Mouse (Mus musculus) olfactory bulb, adult 2 months (tissue): ENCODE results near the gene Gpc4. TPM values are rescaled to one million over a fixed set of nuclear protein-coding genes. Genes with fewer than 3 reads are reported as not detected.

Experiments used
- H3K27ac ChIP-seq: fragments of 200-500 bp; 2 replicates; pipeline ENCODE4 v1.5.1; 2012; ENCODE audit warnings: low read depth, low read length; ENCODE audit not compliant: insufficient read depth
- H3K4me1 ChIP-seq: fragments of 200-500 bp; 2 replicates; pipeline ENCODE4 v1.6.1; 2012; ENCODE audit warnings: low read length; ENCODE audit not compliant: control insufficient read depth, insufficient read depth
- H3K4me3 ChIP-seq: fragments of 200-500 bp; 2 replicates; pipeline ENCODE4 v1.5.1; 2012; ENCODE audit warnings: mild to moderate bottlenecking, low read depth, low read length, moderate library complexity; ENCODE audit not compliant: insufficient read depth
- CTCF ChIP-seq: fragments of 200-500 bp; IDR thresholded peaks from 2 replicates; pipeline ENCODE4 v1.5.1; 2012; ENCODE audit warnings: low read depth, mild to moderate bottlenecking, low read length, moderate library complexity; ENCODE audit not compliant: insufficient read depth
- POLR2A ChIP-seq: fragments of 200-500 bp; IDR thresholded peaks from 2 replicates; pipeline ENCODE4 v1.6.1; 2012; ENCODE audit warnings: mild to moderate bottlenecking, low read depth, low read length, moderate library complexity; ENCODE audit not compliant: insufficient read depth
- WGBS: fragments of 180-500 bp; shearing (Covaris S2); methylation state at CpG from one replicate; pipeline ENCODE4 v1.1.7; 2018; 5-methylcytosine and 5-hydroxymethylcytosine counted together
- polyA plus RNA-seq: library from polyadenylated mRNA; stranded (reverse); fragments of >200 nt; gene quantifications from 2 replicates; pipeline ENCODE4 v1.2.4, GENCODE M21; 2012; ENCODE audit warnings: low replicate concordance; ENCODE audit not compliant: missing spikeins, insufficient read depth, insufficient read length

The Gpc4 gene
- polyA plus RNA-seq, result not detected in 2 replicates

GRCm38 (mm10) chrX:52164738-52165554 is at the start of gene Gpc4:
Gene Gpc4, minus strand, starts transcription at chrX:52165252.
- TF ChIP-seq CTCF (no peak), POLR2A (no peak)
- Histone ChIP-seq H3K4me3 (peak within 1 kb of the TSS; percentile 50), H3K4me1 (peaks cover 12% of the 10 kb centered on the region), H3K27ac (no peak within 1 kb of the TSS)
- WGBS, result 15% methylated on average over 59 of the region's 76 CpGs

GRCm38 (mm10) chrX:52212846-52213245 is 47.8 kb upstream of the Gpc4 start:
- TF ChIP-seq POLR2A (no peak), CTCF (no peak)
- 72% methylated on average over 4 of the region's 4 CpGs for WGBS
- Histone ChIP-seq H3K4me1 (no peaks in the 10 kb centered on the region), H3K27ac (no peak overlapping the region), H3K4me3 (no peak overlapping the region)

GRCm38 (mm10) chrX:52199836-52200235 is 34.8 kb upstream of the Gpc4 start:
- WGBS, result 47% methylated on average over 6 of the region's 6 CpGs
- H3K4me3 ChIP-seq, result no peak overlapping the region
- no peak overlapping the region for H3K27ac ChIP-seq
- H3K4me1 ChIP-seq, result no peaks in the 10 kb centered on the region; the same call in 1 of the 2 replicates
- TF ChIP-seq POLR2A, result no peak

- TF ChIP-seq POLR2A (no peak), CTCF (no peak)
- H3K27ac ChIP-seq, result no peak overlapping the region
- H3K4me3 ChIP-seq, result no peak overlapping the region
- WGBS, result 49% methylated on average over 4 of the region's 4 CpGs
- no peaks in the 10 kb centered on the region for H3K4me1 ChIP-seq
These were observed 28.4 kb upstream of the Gpc4 start for GRCm38 (mm10) chrX:52193311-52193968.

GRCm38 (mm10) chrX:52189094-52189493 is 24.0 kb upstream of the Gpc4 start:
- no peak for TF ChIP-seq CTCF
- no peak for TF ChIP-seq POLR2A
- WGBS, result 24% methylated on average over 4 of the region's 4 CpGs
- no peaks in the 10 kb centered on the region for H3K4me1 ChIP-seq

GRCm38 (mm10) chrX:52183551-52184442 is 18.7 kb upstream of the Gpc4 start:
- H3K27ac ChIP-seq, result no peak overlapping the region
- H3K4me1 ChIP-seq, result no peaks in the 10 kb centered on the region
- TF ChIP-seq POLR2A, result no peak
- no peak for TF ChIP-seq CTCF
- H3K4me3 ChIP-seq, result no peak overlapping the region
- 67% methylated on average over 5 of the region's 5 CpGs for WGBS

More at GRCm38 (mm10) chrX:52189094-52189493, 24.0 kb upstream of the Gpc4 start:
- H3K27ac ChIP-seq, result no peak overlapping the region
- H3K4me3 ChIP-seq, result no peak overlapping the region

GRCm38 (mm10) chrX:52181401-52181800 is 16.3 kb upstream of the Gpc4 start:
- 52% methylated on average over 2 of the region's 2 CpGs for WGBS
- no peak overlapping the region for H3K27ac ChIP-seq

GRCm38 (mm10) chrX:52177067-52177466 is 12.0 kb upstream of the Gpc4 start:
- H3K4me3 ChIP-seq, result no peak overlapping the region
- TF ChIP-seq POLR2A (no peak), CTCF (no peak)
- H3K4me1 ChIP-seq, result no peaks in the 10 kb centered on the region
- H3K27ac ChIP-seq, result no peak overlapping the region
- 82% methylated on average over 4 of the region's 4 CpGs for whole genome bisulfite sequencing

More at GRCm38 (mm10) chrX:52181401-52181800, 16.3 kb upstream of the Gpc4 start:
- no peak overlapping the region for H3K4me3 ChIP-seq
- H3K4me1 ChIP-seq, result no peaks in the 10 kb centered on the region
- no peak for TF ChIP-seq CTCF
- TF ChIP-seq POLR2A, result no peak
